Mouse (Mus musculus): Measurements from ENCODE around the gene Tnks2. TPM values are rescaled to one million over a fixed set of nuclear protein-coding genes. Genes with fewer than 3 reads are reported as not detected.

The Tnks2 gene
- polyA plus RNA-seq, 1 experiment, result 10.7 TPM

DNA sequence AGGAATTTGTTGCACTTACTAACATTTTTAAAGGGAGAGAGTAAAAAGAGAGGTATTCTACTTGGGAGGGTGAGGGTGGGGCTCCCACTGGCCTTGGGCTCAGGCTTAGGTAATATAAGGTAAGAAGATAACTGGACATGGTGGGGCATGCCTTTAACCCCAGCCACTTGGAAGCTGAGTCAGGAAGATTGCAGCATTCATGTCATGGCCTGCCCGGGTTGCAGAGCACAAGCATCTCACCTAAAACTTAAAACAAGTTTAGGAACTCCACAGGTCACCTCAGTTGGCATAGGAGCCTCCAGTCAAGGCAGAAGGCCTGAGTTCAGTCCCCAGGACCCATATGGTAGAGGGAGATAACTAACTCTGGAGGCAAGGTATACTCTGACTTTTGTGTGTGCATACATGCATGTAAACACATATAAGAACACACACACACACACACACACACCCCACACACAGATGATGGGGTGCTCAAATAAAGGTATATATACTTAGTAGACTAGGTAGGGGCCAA is 82.9 kb downstream of the Tnks2 start:
- no peak for TF ChIP-seq POLR2A (IDR thresholded peaks at IDR 0.05; ENCODE audit: control insufficient read depth, low read depth, low read length)
- TF ChIP-seq CTCF (IDR thresholded peaks at IDR 0.05; ENCODE audit: control insufficient read depth, insufficient read depth, insufficient replicate concordance, low read depth, low read length), result no peak
- Histone ChIP-seq H3K27me3 (ENCODE audit: control insufficient read depth, insufficient read depth, low read length) (no peaks in the 10 kb centered on the region; the same call in 1 of the 2 replicates), H3K4me3 (ENCODE audit: control insufficient read depth, low read depth, low read length) (no peak overlapping the region), H3K4me1 (ENCODE audit: control insufficient read depth, insufficient read depth, low read length) (peaks cover 12% of the 10 kb centered on the region), H3K36me3 (ENCODE audit: control insufficient read depth, insufficient read depth, low read length) (no peaks in the 10 kb centered on the region), H3K27ac (ENCODE audit: control insufficient read depth, insufficient read depth, low read depth, low read length) (no peak overlapping the region)

DNA sequence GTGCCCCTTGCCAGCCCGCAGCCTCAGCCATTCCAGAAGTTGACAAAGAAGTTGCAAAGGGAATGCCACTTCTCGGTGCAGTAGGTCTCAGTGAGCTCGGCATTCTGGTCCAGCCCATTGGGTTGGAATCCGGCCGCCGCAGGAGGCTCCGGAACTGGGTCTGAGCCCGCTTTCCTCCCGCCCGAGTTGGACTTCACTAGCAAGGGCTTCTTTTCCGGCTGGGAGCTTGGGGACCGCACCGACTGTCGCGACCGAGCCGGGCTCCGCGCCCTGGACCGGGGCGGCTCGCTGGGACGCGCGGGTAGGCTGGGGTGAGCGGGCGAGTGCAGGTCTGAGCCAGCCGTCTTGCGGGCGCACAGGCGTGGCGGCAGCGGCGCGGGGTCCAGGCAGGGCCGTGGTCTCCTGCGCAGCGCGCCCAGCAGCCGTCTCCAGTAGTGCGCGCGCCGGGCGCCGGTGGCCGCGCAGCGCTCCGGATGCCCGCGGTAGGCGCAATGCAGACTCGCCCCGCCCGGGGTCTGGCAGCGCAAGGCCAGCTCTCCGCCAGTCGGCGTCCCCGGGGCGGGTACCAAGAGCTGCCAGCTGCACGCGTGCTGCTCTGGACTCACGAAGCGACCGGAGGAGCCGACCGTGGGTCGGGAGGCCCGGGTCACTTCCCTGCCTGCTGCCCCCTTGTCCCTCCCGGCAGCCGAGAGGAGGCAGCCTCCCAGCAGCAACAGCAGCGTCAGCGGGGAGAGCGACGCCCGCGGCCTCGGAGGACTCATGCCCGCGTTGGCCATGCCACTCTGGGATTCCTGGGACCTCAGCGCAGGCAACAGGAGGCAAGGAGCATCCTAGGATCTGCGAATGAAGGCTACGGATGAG is 84.6 kb downstream of the Tnks2 start:
- TF ChIP-seq CTCF (IDR thresholded peaks at IDR 0.05; ENCODE audit: control insufficient read depth, insufficient read depth, insufficient replicate concordance, low read depth, low read length), result peak; percentile 19; the same call in 1 of the 2 replicates
- no peak for TF ChIP-seq POLR2A (IDR thresholded peaks at IDR 0.05; ENCODE audit: control insufficient read depth, low read depth, low read length)
- no peak overlapping the region for H3K27ac ChIP-seq (ENCODE audit: control insufficient read depth, insufficient read depth, low read depth, low read length)
- H3K27me3 ChIP-seq (ENCODE audit: control insufficient read depth, insufficient read depth, low read length), result no peaks in the 10 kb centered on the region; the same call in 1 of the 2 replicates
- no peaks in the 10 kb centered on the region for H3K36me3 ChIP-seq (ENCODE audit: control insufficient read depth, insufficient read depth, low read length)
- peaks cover 12% of the 10 kb centered on the region for H3K4me1 ChIP-seq (ENCODE audit: control insufficient read depth, insufficient read depth, low read length)
- H3K4me3 ChIP-seq (ENCODE audit: control insufficient read depth, low read depth, low read length), result peak overlapping the region; percentile 71

DNA sequence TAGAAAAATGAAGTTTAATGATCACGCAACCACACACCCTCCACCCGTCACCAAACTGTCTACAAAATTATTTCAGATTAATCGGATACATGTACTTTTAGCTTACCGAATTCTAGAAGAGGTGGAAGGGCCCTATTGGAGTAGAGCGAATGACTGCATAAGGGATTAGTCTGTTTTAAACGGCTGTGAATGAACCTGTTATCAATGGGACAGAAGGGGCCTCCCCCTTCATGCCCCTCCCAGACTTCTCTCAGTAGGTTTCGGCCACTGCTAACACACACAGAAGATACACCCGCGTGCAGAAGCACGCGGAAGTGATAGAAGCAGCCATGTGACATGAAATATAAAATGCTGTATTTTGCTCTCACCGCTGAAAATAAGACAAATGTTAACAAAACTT is 85.4 kb downstream of the Tnks2 start, which contains the start of gene Fgfbp3:
Fgfbp3 (minus strand) TSS at position 150 of the 400 bp plus-strand sequence.
- H3K27ac ChIP-seq (ENCODE audit: control insufficient read depth, insufficient read depth, low read depth, low read length), result no peak within 1 kb of the TSS

DNA sequence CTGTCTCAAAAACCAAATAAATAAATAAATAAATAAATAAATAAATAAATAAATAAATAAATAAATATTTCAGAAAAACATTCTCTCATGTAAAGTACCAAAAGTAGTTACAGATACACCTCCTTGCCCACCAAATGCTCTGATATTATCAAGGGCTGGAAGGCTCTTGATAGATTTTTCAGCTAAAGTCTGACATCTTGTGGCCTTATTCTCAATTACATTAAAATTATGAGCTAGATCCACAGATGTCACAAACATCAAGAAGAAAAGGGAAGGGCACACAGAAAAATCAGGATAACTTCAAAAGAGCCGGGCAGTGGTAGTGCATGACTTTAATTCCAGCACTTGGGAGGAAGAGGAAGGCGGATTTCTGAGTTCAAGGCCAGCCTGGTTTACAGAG is 88.0 kb downstream of the Tnks2 start:
- Histone ChIP-seq H3K27me3 (ENCODE audit: control insufficient read depth, insufficient read depth, low read length) (no peaks in the 10 kb centered on the region; the same call in 1 of the 2 replicates), H3K4me3 (ENCODE audit: control insufficient read depth, low read depth, low read length) (no peak overlapping the region), H3K36me3 (ENCODE audit: control insufficient read depth, insufficient read depth, low read length) (no peaks in the 10 kb centered on the region), H3K27ac (ENCODE audit: control insufficient read depth, insufficient read depth, low read depth, low read length) (no peak overlapping the region), H3K4me1 (ENCODE audit: control insufficient read depth, insufficient read depth, low read length) (peaks cover 12% of the 10 kb centered on the region)
- TF ChIP-seq CTCF (IDR thresholded peaks at IDR 0.05; ENCODE audit: control insufficient read depth, insufficient read depth, insufficient replicate concordance, low read depth, low read length) (no peak), POLR2A (IDR thresholded peaks at IDR 0.05; ENCODE audit: control insufficient read depth, low read depth, low read length) (no peak)

More for the DNA sequence above, 85.4 kb downstream of the Tnks2 start, which contains the start of gene Fgfbp3:
- TF ChIP-seq CTCF (IDR thresholded peaks at IDR 0.05; ENCODE audit: control insufficient read depth, insufficient read depth, insufficient replicate concordance, low read depth, low read length) (no peak), POLR2A (IDR thresholded peaks at IDR 0.05; ENCODE audit: control insufficient read depth, low read depth, low read length) (no peak)
- Histone ChIP-seq H3K4me1 (ENCODE audit: control insufficient read depth, insufficient read depth, low read length) (peaks cover 12% of the 10 kb centered on the region), H3K27me3 (ENCODE audit: control insufficient read depth, insufficient read depth, low read length) (no peaks in the 10 kb centered on the region; the same call in 1 of the 2 replicates), H3K36me3 (ENCODE audit: control insufficient read depth, insufficient read depth, low read length) (no peaks in the 10 kb centered on the region), H3K4me3 (ENCODE audit: control insufficient read depth, low read depth, low read length) (peak within 1 kb of the TSS; percentile 71)

DNA sequence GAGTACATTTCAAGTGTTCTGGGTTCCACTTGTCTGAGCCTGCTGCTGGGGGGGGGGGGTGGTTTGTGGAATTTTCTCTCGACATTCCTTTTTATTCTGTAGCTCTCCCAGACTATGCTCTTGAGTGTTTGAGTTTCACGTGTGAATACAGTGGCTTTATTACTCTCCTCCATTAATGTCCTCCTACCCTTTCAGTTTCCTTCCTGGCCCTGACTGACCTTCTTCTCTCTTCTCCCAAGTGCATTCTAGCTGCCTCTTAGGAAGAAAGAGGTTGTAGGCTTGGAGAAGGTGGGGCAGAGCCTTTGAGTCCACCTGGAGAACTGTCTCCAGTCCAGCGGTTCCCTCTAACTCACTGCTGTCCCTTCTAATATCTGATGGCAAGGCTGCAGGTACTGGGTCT is 88.9 kb downstream of the Tnks2 start:
- H3K4me1 ChIP-seq (ENCODE audit: control insufficient read depth, insufficient read depth, low read length), result peaks cover 12% of the 10 kb centered on the region
- H3K27ac ChIP-seq (ENCODE audit: control insufficient read depth, insufficient read depth, low read depth, low read length), result no peak overlapping the region
- H3K27me3 ChIP-seq (ENCODE audit: control insufficient read depth, insufficient read depth, low read length), result no peaks in the 10 kb centered on the region; the same call in 1 of the 2 replicates
- no peak overlapping the region for H3K4me3 ChIP-seq (ENCODE audit: control insufficient read depth, low read depth, low read length)
- no peaks in the 10 kb centered on the region for H3K36me3 ChIP-seq (ENCODE audit: control insufficient read depth, insufficient read depth, low read length)
- no peak for TF ChIP-seq POLR2A (IDR thresholded peaks at IDR 0.05; ENCODE audit: control insufficient read depth, low read depth, low read length)
- no peak for TF ChIP-seq CTCF (IDR thresholded peaks at IDR 0.05; ENCODE audit: control insufficient read depth, insufficient read depth, insufficient replicate concordance, low read depth, low read length)

DNA sequence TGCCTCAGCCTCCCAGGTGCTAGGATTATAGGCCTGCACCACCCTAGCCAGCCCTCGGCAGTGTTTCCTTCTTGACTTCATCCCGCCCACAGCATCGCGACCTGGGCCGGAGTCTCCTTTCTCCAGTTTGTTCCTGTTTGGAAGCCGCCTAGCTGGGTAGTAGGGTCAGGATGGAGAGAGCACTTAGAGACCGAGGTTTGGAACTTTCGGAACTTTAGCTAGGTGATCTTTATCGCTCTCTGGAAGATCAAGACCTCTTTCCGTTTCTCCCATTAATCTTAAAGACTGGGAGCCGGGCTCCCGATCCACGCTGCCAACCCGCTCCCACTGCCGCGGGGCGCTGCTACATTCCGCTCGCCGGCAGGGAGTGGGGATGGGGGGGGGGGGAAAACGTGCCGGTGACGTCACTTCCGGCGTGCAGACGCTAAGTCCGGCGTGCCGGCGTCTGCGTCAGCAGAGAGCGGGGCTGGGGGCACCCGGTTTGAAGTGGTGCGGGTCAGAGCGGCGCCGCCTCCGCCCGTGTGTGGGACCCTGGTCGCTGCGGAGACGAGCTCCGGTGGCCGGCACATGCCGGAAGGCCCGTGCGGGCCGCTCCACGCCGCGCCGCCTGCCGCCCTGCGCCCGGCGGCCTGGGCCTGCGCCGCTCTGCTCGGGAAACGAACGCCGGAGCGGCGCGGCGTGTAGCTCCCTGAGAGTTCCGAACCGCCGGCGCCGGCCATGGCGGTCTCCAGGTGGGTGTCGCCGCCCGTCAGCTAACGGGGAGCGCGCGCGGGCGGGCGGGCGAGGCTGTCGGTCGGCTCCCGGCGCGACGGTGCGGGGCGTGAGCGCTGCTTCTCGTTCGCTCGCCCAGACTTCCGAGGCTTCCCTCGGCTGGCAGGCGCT is 91.9 kb downstream of the Tnks2 start, which contains the start of gene Btaf1:
Btaf1 (plus strand) TSS at position 409 of the 882 bp plus-strand sequence.
- H3K4me1 ChIP-seq (ENCODE audit: control insufficient read depth, insufficient read depth, low read length), result no peaks in the 10 kb centered on the region; the same call in 1 of the 2 replicates
- H3K36me3 ChIP-seq (ENCODE audit: control insufficient read depth, insufficient read depth, low read length), result no peaks in the 10 kb centered on the region
- TF ChIP-seq POLR2A (IDR thresholded peaks at IDR 0.05; ENCODE audit: control insufficient read depth, low read depth, low read length) (peak; percentile 98), CTCF (IDR thresholded peaks at IDR 0.05; ENCODE audit: control insufficient read depth, insufficient read depth, insufficient replicate concordance, low read depth, low read length) (no peak)
- H3K27ac ChIP-seq (ENCODE audit: control insufficient read depth, insufficient read depth, low read depth, low read length), result peak within 1 kb of the TSS; percentile 93
- H3K27me3 ChIP-seq (ENCODE audit: control insufficient read depth, insufficient read depth, low read length), result no peaks in the 10 kb centered on the region
- H3K4me3 ChIP-seq (ENCODE audit: control insufficient read depth, low read depth, low read length), result peak within 1 kb of the TSS; percentile 97

Data from testis, adult 2 months (tissue).